Mouse (Mus musculus) testis, adult 2 months (tissue): ENCODE results near the gene Rai14. TPM values are rescaled to one million over a fixed set of nuclear protein-coding genes. Genes with fewer than 3 reads are reported as not detected.

ENCODE experiments used
- H3K27ac ChIP-seq: fragments of 200-500 bp; 2 replicates; pipeline ENCODE4 v1.5.1; 2012; ENCODE audit warnings: low read depth, low read length; ENCODE audit not compliant: control insufficient read depth, insufficient read depth
- H3K27me3 ChIP-seq: fragments of 200-500 bp; 2 replicates; pipeline ENCODE4 v1.6.1; 2012; ENCODE audit warnings: mild to moderate bottlenecking, low read length, moderate library complexity; ENCODE audit not compliant: control insufficient read depth, insufficient read depth
- H3K36me3 ChIP-seq: fragments of 200-500 bp; 2 replicates; pipeline ENCODE4 v1.6.1; 2012; ENCODE audit warnings: mild to moderate bottlenecking, low read length; ENCODE audit not compliant: control insufficient read depth, insufficient read depth
- H3K4me1 ChIP-seq: fragments of 200-500 bp; 2 replicates; pipeline ENCODE4 v1.6.1; 2012; ENCODE audit warnings: low read length; ENCODE audit not compliant: control insufficient read depth, insufficient read depth
- H3K4me3 ChIP-seq: fragments of 200-500 bp; 2 replicates; pipeline ENCODE4 v1.5.1; 2012; ENCODE audit warnings: low read depth, mild to moderate bottlenecking, low read length, moderate library complexity, mixed read lengths; ENCODE audit not compliant: control insufficient read depth
- CTCF ChIP-seq: fragments of 200-500 bp; IDR thresholded peaks from 2 replicates; pipeline ENCODE4 v1.5.1; 2012; ENCODE audit warnings: low read depth, mild to moderate bottlenecking, inconsistent platforms, low read length, moderate library complexity; ENCODE audit not compliant: control insufficient read depth, insufficient read depth, insufficient replicate concordance
- POLR2A ChIP-seq: fragments of 200-500 bp; IDR thresholded peaks from 2 replicates; pipeline ENCODE4 v1.6.1; 2012; ENCODE audit warnings: low read depth, mild to moderate bottlenecking, inconsistent platforms, low read length, moderate library complexity; ENCODE audit not compliant: control insufficient read depth
- polyA plus RNA-seq: library from polyadenylated mRNA; depleted of rRNA; stranded (reverse); fragments of >200 nt; gene quantifications from 2 replicates; pipeline ENCODE4 v1.2.3, GENCODE M21; 2012

Gene Rai14
- polyA plus RNA-seq, 1 experiment = 80.0 TPM

DNA sequence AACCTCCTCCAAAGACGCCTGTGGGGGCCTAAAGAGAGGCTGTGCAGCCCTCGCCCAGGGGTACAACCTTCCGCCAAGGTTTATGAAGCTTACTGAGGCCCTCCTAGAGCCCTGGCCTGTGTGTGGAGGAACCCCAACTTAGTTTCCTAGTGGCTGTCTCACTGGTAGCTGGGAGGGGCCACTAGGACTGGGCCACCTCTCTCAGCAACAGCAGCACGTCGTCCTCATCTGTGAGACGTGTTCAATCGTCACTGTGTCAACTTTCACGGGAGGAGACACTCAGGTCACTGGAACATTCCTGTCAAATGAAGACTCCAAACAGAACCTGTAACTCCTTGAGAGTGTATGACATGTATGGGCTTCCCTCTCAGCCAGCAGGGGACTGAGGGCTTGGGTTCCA, 8.0 kb downstream of the Rai14 start:
- no peaks in the 10 kb centered on the region for H3K36me3 ChIP-seq
- TF ChIP-seq CTCF (no peak), POLR2A (no peak)
- no peak overlapping the region for H3K4me3 ChIP-seq
- peaks cover 3% of the 10 kb centered on the region for H3K4me1 ChIP-seq
- H3K27me3 ChIP-seq = no peaks in the 10 kb centered on the region
- H3K27ac ChIP-seq = no peak overlapping the region

- no peaks in the 10 kb centered on the region for H3K36me3 ChIP-seq
- no peak for TF ChIP-seq CTCF
- no peak for TF ChIP-seq POLR2A
- H3K4me3 ChIP-seq = no peak overlapping the region
- H3K27ac ChIP-seq = peak overlapping the region; percentile 6; the same call in 1 of the 2 replicates
- H3K4me1 ChIP-seq = peaks cover 3% of the 10 kb centered on the region; the same call in 1 of the 2 replicates
- H3K27me3 ChIP-seq = no peaks in the 10 kb centered on the region
Observed at GRCm38 (mm10) chr15:10705752-10706151, 8.7 kb downstream of the Rai14 start.

DNA sequence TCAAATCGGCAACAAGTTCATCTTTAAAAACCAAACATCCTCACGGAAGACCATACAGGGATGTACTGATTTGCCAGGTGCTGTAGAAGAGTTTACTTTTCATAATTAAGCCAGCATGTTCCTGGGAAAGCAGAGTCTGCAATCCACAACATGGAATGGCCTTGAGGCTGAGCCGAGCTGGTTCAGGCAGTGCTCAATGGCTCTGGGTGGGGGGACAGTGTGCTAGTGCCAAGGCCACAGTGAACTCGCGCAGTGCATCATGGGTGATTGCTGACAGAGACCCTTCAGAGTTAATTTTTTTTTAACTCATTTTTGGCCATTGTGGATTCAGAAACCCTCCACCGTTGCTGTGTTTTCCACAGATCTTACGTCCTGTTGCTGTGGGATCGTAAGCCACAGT, 10.1 kb downstream of the Rai14 start:
- TF ChIP-seq POLR2A (no peak), CTCF (no peak)
- Histone ChIP-seq H3K27me3 (no peaks in the 10 kb centered on the region), H3K27ac (peak overlapping the region; percentile 50; the same call in 1 of the 2 replicates), H3K4me1 (peaks cover 5% of the 10 kb centered on the region; the same call in 1 of the 2 replicates), H3K36me3 (no peaks in the 10 kb centered on the region), H3K4me3 (no peak overlapping the region)

GRCm38 (mm10) chr15:10701571-10701970, 12.9 kb downstream of the Rai14 start:
- H3K36me3 ChIP-seq = no peaks in the 10 kb centered on the region
- TF ChIP-seq POLR2A (no peak), CTCF (no peak)
- H3K4me1 ChIP-seq = peaks cover 5% of the 10 kb centered on the region; the same call in 1 of the 2 replicates
- no peak overlapping the region for H3K4me3 ChIP-seq
- H3K27me3 ChIP-seq = no peaks in the 10 kb centered on the region
- no peak overlapping the region for H3K27ac ChIP-seq

DNA sequence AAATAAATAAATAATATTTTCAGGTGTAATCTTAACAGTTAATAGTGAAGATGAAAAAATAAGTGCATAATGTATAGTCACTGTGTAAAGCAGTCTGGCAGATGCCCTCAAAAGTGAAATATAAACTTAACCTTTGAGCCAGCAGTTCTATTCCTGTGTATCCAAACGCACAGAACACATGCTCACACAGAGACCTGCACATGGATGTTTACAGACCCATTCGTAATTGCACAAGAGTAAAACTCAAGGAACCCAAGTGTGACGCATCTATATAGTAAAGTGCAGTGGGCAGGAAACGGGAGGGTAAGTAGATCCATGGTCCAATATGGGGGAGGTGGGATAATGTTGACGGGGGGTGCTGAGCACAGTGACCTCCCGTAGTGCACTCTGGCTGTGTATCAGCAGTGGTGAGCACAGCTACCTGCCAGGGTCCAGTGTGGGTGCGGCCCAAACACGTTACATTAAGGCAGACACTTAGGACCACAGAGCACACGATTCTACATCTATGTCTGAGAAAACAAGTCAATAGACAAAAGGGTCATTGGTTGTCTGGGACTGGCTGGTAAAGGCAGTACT, 13.4 kb downstream of the Rai14 start:
- Histone ChIP-seq H3K27ac (no peak overlapping the region), H3K4me1 (peaks cover 5% of the 10 kb centered on the region; the same call in 1 of the 2 replicates), H3K4me3 (no peak overlapping the region), H3K36me3 (no peaks in the 10 kb centered on the region), H3K27me3 (no peaks in the 10 kb centered on the region)
- TF ChIP-seq CTCF (no peak), POLR2A (no peak)

- Histone ChIP-seq H3K27me3 (no peaks in the 10 kb centered on the region), H3K36me3 (no peaks in the 10 kb centered on the region), H3K4me3 (no peak overlapping the region), H3K4me1 (peaks cover 2% of the 10 kb centered on the region; the same call in 1 of the 2 replicates), H3K27ac (no peak overlapping the region)
- no peak for TF ChIP-seq CTCF
- no peak for TF ChIP-seq POLR2A
Observed at GRCm38 (mm10) chr15:10696478-10697234, 17.8 kb downstream of the Rai14 start.

GRCm38 (mm10) chr15:10692627-10693026, 21.8 kb downstream of the Rai14 start:
- Histone ChIP-seq H3K4me3 (no peak overlapping the region), H3K27ac (no peak overlapping the region), H3K36me3 (no peaks in the 10 kb centered on the region; the same call in 1 of the 2 replicates), H3K4me1 (no peaks in the 10 kb centered on the region; the same call in 1 of the 2 replicates), H3K27me3 (no peaks in the 10 kb centered on the region)
- TF ChIP-seq POLR2A (no peak), CTCF (no peak)
